Comparison of ENCODE assay signal across 11 mouse cellular contexts in the genomic region with DNA sequence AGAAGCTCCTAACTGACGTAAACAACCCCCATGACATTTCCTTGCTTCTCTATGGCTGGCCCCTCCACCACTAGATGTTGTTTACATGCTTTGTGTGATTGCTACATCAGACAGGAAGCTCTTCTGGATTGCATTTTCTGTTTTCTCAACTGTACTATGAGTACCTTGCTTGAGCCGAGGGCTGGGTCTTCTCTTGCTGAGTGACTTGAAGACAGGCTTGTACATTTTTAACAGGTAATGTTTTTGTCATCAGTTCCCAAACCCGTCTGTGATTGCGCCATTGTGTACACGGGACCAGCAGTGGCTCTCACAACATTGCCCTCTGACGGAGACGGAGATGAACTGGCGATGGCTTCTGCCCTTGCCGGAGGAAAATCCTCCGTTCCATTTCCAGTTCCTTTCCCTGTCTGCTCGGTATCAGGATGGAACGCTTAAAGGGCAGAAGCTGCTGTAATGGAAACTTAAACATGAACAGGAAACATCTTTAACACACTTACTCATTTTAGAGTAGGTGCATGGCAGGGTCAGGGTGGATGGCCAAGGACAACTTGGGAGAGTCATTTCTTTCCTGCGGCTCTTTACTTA.
A peak's percentile ranks its signal among the peaks of the same experiment; 100 is the strongest.
DNase-seq lines count a peak whose midpoint lies in the region; ATAC-seq and TF ChIP-seq lines count a peak whose summit lies in the region.
"Had no signal": no experiment of that assay in that cellular context is flagged by ENCODE, and none has a peak within 500 bp of the region (broad histone marks: within the 10 kb centered on the region; RNA-seq: fewer than 3 reads in every experiment).

No protein-coding gene starts in this region.

- no peaks in the 10 kb centered on the region for H3K9me3 ChIP-seq in CH12.LX (replicated peaks; ENCODE audit: low read length)
- no peaks in the 10 kb centered on the region for H3K9me3 ChIP-seq in forebrain, embryonic 14.5 days (replicated peaks; ENCODE audit: control insufficient read depth, low read length)
- H3K9me3 ChIP-seq: hindbrain, embryonic 15.5 days; midbrain, embryonic 13.5 days had no signal

- H3K4me1 ChIP-seq in CH12.LX (ENCODE audit: control insufficient read depth in 1 of 2, insufficient read depth in 2 of 2) = peaks cover 3 to 20% of the 10 kb centered on the region in 2 experiments; a peak in 3 of 4 replicates
- H3K4me1 ChIP-seq in lung, adult 2 months (ENCODE audit: control insufficient read depth, insufficient read depth, low read length) = no peaks in the 10 kb centered on the region; the same call in 1 of the 2 replicates
- H3K4me1 ChIP-seq in forebrain, embryonic 14.5 days (ENCODE audit: control insufficient read depth, insufficient read depth, low read length) = no peaks in the 10 kb centered on the region
- H3K4me1 ChIP-seq: hindbrain, embryonic 15.5 days; midbrain, embryonic 13.5 days had no signal

- no peak overlapping the region for H3K9ac ChIP-seq in CH12.LX (ENCODE audit: insufficient read depth, low read depth)
- no peak overlapping the region for H3K9ac ChIP-seq in forebrain, embryonic 14.5 days (ENCODE audit: low read length)
- H3K9ac ChIP-seq: hindbrain, embryonic 15.5 days; midbrain, embryonic 13.5 days had no signal

- dilution Hi-C loops in CH12.LX (cut with MboI; ENCODE audit: extremely low pct_ligation_motif_present, extremely low pct_unique_long_range_greater_than_20kb, low sequenced_read_pairs) = no loop called here

- H3K79me2 ChIP-seq in CH12.LX (replicated peaks; ENCODE audit: control insufficient read depth, extremely low read depth, insufficient read depth, poor library complexity, severe bottlenecking) = no peaks in the 10 kb centered on the region

- H3K36me3 ChIP-seq in CH12.LX (replicated peaks in 1 of 2; ENCODE audit: control insufficient read depth in 1 of 2, insufficient read depth in 1 of 2, low read length in 1 of 2) = no peaks in the 10 kb centered on the region
- no peaks in the 10 kb centered on the region for H3K36me3 ChIP-seq in forebrain, embryonic 14.5 days (ENCODE audit: control insufficient read depth, insufficient read depth, low read length)
- H3K36me3 ChIP-seq: hindbrain, embryonic 15.5 days; midbrain, embryonic 13.5 days had no signal

- H3K27me3 ChIP-seq in CH12.LX (replicated peaks) = no peaks in the 10 kb centered on the region
- no peaks in the 10 kb centered on the region for H3K27me3 ChIP-seq in forebrain, embryonic 14.5 days (replicated peaks; ENCODE audit: control insufficient read depth, insufficient read depth, low read length)
- H3K27me3 ChIP-seq: hindbrain, embryonic 15.5 days; midbrain, embryonic 13.5 days; Patski had no signal

- H3K27ac ChIP-seq in CH12.LX (ENCODE audit: insufficient read depth, low read depth) = no peak overlapping the region
- H3K27ac ChIP-seq in forebrain, embryonic 14.5 days (ENCODE audit: low read depth, low read length) = no peak overlapping the region
- H3K27ac ChIP-seq: hindbrain, embryonic 15.5 days; midbrain, embryonic 13.5 days had no signal

- peak overlapping the region; percentile 41 for H3K4me2 ChIP-seq in CH12.LX (ENCODE audit: insufficient read depth, low read depth, poor library complexity, severe bottlenecking)
- no peak overlapping the region for H3K4me2 ChIP-seq in forebrain, embryonic 14.5 days (ENCODE audit: low read length)
- H3K4me2 ChIP-seq: hindbrain, embryonic 15.5 days; midbrain, embryonic 13.5 days had no signal

- TF ChIP-seq POLR2A in CH12.LX (IDR thresholded peaks at IDR 0.05; ENCODE audit: low read depth, low read length) = no peak
- TF ChIP-seq POLR2A in lung, adult 2 months (IDR thresholded peaks at IDR 0.05; ENCODE audit: borderline replicate concordance, extremely low read depth, low read depth, low read length) = no peak

- TF ChIP-seq EP300 in CH12.LX (IDR thresholded peaks at IDR 0.05; ENCODE audit: low read length) = peak; percentile 59; the same call in 1 of the 2 replicates

- intact Hi-C loops in heart, postnatal 36 days (cut with DNase I) = loop anchor here (5.0 kb wide), 1 partner anchor 68 kb away; no protein-coding TSS in a partner anchor

- peak; percentile 19 for TF ChIP-seq RAD21 in CH12.LX (IDR thresholded peaks at IDR 0.05; ENCODE audit: low read depth, low read length)

- DNase-seq in CH12.LX (ENCODE audit: extremely low read depth) = no peak
- DNase-seq in adrenal gland, postnatal 14 days = peak; percentile 66
- DNase-seq in heart, postnatal 36 days = peak; percentile 28 to 33
- DNase-seq in lung, adult 2 months = no peak
- DNase-seq in right cerebral cortex, postnatal 36 days (ENCODE audit: low spot score in 2 of 2) = no peak
- DNase-seq in gastrocnemius, adult 8-10 months (ENCODE audit: low spot score in 2 of 2) = no peak
- no peak for DNase-seq in cerebellum, postnatal 10 days
- DNase-seq in forebrain, embryonic 14.5 days (ENCODE audit: low spot score) = no peak

- in situ Hi-C loops in CH12.LX (cut with MboI; ENCODE audit: low pct_ligation_motif_present, low pct_unique_long_range_greater_than_20kb, low sequenced_read_pairs) = no loop called here

- peak in 1 of 2 experiments; percentile 51; a peak in 2 of 4 replicates for TF ChIP-seq CTCF in CH12.LX (conservative IDR thresholded peaks at IDR 0.05 in 1 of 2, IDR thresholded peaks at IDR 0.05 in 1 of 2; ENCODE audit: low read depth in 2 of 2, low read length in 2 of 2)
- peak; percentile 63 for TF ChIP-seq CTCF in lung, adult 2 months (IDR thresholded peaks at IDR 0.05; ENCODE audit: insufficient read depth, low read length)

- no peak for ATAC-seq in forebrain, embryonic 14.5 days
- ATAC-seq: midbrain, embryonic 13.5 days; Patski had no signal

- no peak overlapping the region for H3K4me3 ChIP-seq in CH12.LX (replicated peaks in 1 of 3; ENCODE audit: low read depth in 2 of 3, low read length in 2 of 3, poor library complexity in 1 of 3)
- H3K4me3 ChIP-seq in lung, adult 2 months (replicated peaks; ENCODE audit: extremely low read depth, low read depth, low read length) = peak overlapping the region; percentile 8
- no peak overlapping the region for H3K4me3 ChIP-seq in forebrain, embryonic 14.5 days (ENCODE audit: low read depth, low read length)
- H3K4me3 ChIP-seq: hindbrain, embryonic 15.5 days; midbrain, embryonic 13.5 days had no signal

- WGBS in lung, adult 2 months = 26% methylated on average over 13 of the region's 13 CpGs
- WGBS in forebrain, embryonic 14.5 days = 92% methylated on average over 13 of the region's 13 CpGs

TF ChIP-seq in CH12.LX, 34 proteins besides CTCF, POLR2A, EP300 and RAD21:
- TF ChIP-seq ELF1 (IDR thresholded peaks at IDR 0.05; ENCODE audit: low read depth, low read length) = no peak
- TF ChIP-seq USF2 (conservative IDR thresholded peaks at IDR 0.05; ENCODE audit: low read depth, low read length) = no peak
- no peak; the same call in 1 of the 2 replicates for TF ChIP-seq TCF12 (IDR thresholded peaks at IDR 0.05; ENCODE audit: low read depth, low read length)
- TF ChIP-seq MYC (IDR thresholded peaks at IDR 0.05; ENCODE audit: low read depth, low read length) = 0 out of 2 replicates have a peak, but pooled peaks have one; percentile 17
- no peak for TF ChIP-seq E2F4 (IDR thresholded peaks at IDR 0.05; ENCODE audit: insufficient replicate concordance, low read depth, low read length)
- 0 out of 2 replicates have a peak, but pooled peaks have one; percentile 33 for TF ChIP-seq TBP (conservative IDR thresholded peaks at IDR 0.05; ENCODE audit: low read depth, low read length)
- no peak for TF ChIP-seq KAT2A (IDR thresholded peaks at IDR 0.05; ENCODE audit: insufficient replicate concordance, low read length)
- TF ChIP-seq SIN3A (IDR thresholded peaks at IDR 0.05; ENCODE audit: low read length) = no peak
- TF ChIP-seq MEF2A (IDR thresholded peaks at IDR 0.05; ENCODE audit: borderline replicate concordance, low read depth, low read length) = no peak
- no peak for TF ChIP-seq NELFE (IDR thresholded peaks at IDR 0.05; ENCODE audit: low read depth, low read length)
- no peak for TF ChIP-seq JUN (IDR thresholded peaks at IDR 0.05; ENCODE audit: insufficient read depth, low read depth, low read length)
- TF ChIP-seq CHD2 (IDR thresholded peaks at IDR 0.05; ENCODE audit: low read length) = peak; percentile 36; the same call in 1 of the 2 replicates
- TF ChIP-seq POLR2AphosphoS2 (IDR thresholded peaks at IDR 0.05; ENCODE audit: low read depth, low read length) = no peak
- no peak for TF ChIP-seq HCFC1 (IDR thresholded peaks at IDR 0.05; ENCODE audit: low read depth, low read length)
- 0 out of 2 replicates have a peak, but pooled peaks have one; percentile 8 for TF ChIP-seq JUND (conservative IDR thresholded peaks at IDR 0.05; ENCODE audit: low read depth, low read length)
- TF ChIP-seq MXI1 (IDR thresholded peaks at IDR 0.05; ENCODE audit: low read depth, low read length) = no peak
- TF ChIP-seq USF1 (IDR thresholded peaks at IDR 0.05; ENCODE audit: low read depth, low read length) = no peak
- TF ChIP-seq PAX5 (IDR thresholded peaks at IDR 0.05; ENCODE audit: low read length) = no peak
- TF ChIP-seq CHD1 (IDR thresholded peaks at IDR 0.05; ENCODE audit: low read depth, low read length) = no peak
- TF ChIP-seq GABPA (IDR thresholded peaks at IDR 0.05; ENCODE audit: insufficient replicate concordance, low read depth, low read length) = no peak
- no peak for TF ChIP-seq NRF1 (IDR thresholded peaks at IDR 0.05; ENCODE audit: low read depth, low read length)
- TF ChIP-seq ZKSCAN1 (IDR thresholded peaks at IDR 0.05; ENCODE audit: borderline replicate concordance, low read depth, low read length) = no peak
- no peak for TF ChIP-seq RCOR1 (conservative IDR thresholded peaks at IDR 0.05; ENCODE audit: low read depth, low read length)
- TF ChIP-seq MAZ (IDR thresholded peaks at IDR 0.05; ENCODE audit: low read depth, low read length) = no peak
- TF ChIP-seq UBTF (IDR thresholded peaks at IDR 0.05; ENCODE audit: low read depth, low read length) = no peak
- no peak; the same call in 1 of the 2 replicates for TF ChIP-seq ETS1 (conservative IDR thresholded peaks at IDR 0.05; ENCODE audit: low read depth, low read length)
- TF ChIP-seq ZC3H11A (IDR thresholded peaks at IDR 0.05; ENCODE audit: low read depth, low read length) = no peak
- no peak for TF ChIP-seq ZNF384 (IDR thresholded peaks at IDR 0.05; ENCODE audit: low read depth, low read length)
- peak; percentile 27; the same call in 1 of the 2 replicates for TF ChIP-seq BHLHE40 (IDR thresholded peaks at IDR 0.05; ENCODE audit: low read depth, low read length)
- TF ChIP-seq MAFK (IDR thresholded peaks at IDR 0.05; ENCODE audit: insufficient replicate concordance, low read length) = no peak
- TF ChIP-seq IRF4 (IDR thresholded peaks at IDR 0.05; ENCODE audit: low read depth, low read length) = no peak
- peak; percentile 54 for TF ChIP-seq SMC3 (IDR thresholded peaks at IDR 0.05; ENCODE audit: low read depth, low read length)
- no peak for TF ChIP-seq MAX (IDR thresholded peaks at IDR 0.05; ENCODE audit: low read length)
- no peak for TF ChIP-seq ZMIZ1 (IDR thresholded peaks at IDR 0.05; ENCODE audit: low read depth, low read length)
TF ChIP-seq in CH12.LX: peak in this region for 6.

Comparison
In these comparisons a context has a peak if more than half of its experiments do, and no peak if none do; other contexts are left out.
1. DNase-seq: peak in adrenal gland, postnatal 14 days (single experiment) and heart, postnatal 36 days (2 of 2); none in CH12.LX (single experiment), lung, adult 2 months (single experiment), right cerebral cortex, postnatal 36 days (0 of 2), gastrocnemius, adult 8-10 months (0 of 2), cerebellum, postnatal 10 days (0 of 2) and forebrain, embryonic 14.5 days (single experiment).